Mouse (Mus musculus) forebrain, embryonic 16.5 days (tissue): ENCODE measurements around the gene Ube2r2. TPM values are rescaled to one million over a fixed set of nuclear protein-coding genes. Genes with fewer than 3 reads are reported as not detected.

Experiments
- ATAC-seq: fragments of 200-750 bp; cut with Nextera tagmentation; 2 replicates; pipeline ENCODE4 v1.8.0; 2017; ENCODE audit warnings: mild to moderate bottlenecking, moderate library complexity
- H3K27ac ChIP-seq: fragments of 300-500 bp; sonication (generic); 2 replicates; pipeline ENCODE4 v1.5.1; 2014; ENCODE audit warnings: low read length, control low read depth
- H3K27me3 ChIP-seq: fragments of 300-500 bp; sonication (generic); replicated peaks from 2 replicates; pipeline ENCODE4 v1.6.1; 2014; ENCODE audit warnings: low read length; ENCODE audit not compliant: control insufficient read depth, insufficient read depth
- H3K36me3 ChIP-seq: fragments of 300-500 bp; sonication (generic); 2 replicates; pipeline ENCODE4 v1.6.1; 2014; ENCODE audit not compliant: control insufficient read depth, insufficient read depth
- H3K4me1 ChIP-seq: fragments of 300-500 bp; sonication (generic); replicated peaks from 2 replicates; pipeline ENCODE4 v1.6.1; 2014; ENCODE audit warnings: low read length; ENCODE audit not compliant: control insufficient read depth, insufficient read depth
- H3K4me2 ChIP-seq: fragments of 300-500 bp; sonication (generic); 2 replicates; pipeline ENCODE4 v1.6.1; 2014; ENCODE audit warnings: mild to moderate bottlenecking, low read length, control low read depth
- H3K4me3 ChIP-seq: fragments of 300-500 bp; sonication (generic); replicated peaks from 2 replicates; pipeline ENCODE4 v1.5.1; 2014; ENCODE audit warnings: mild to moderate bottlenecking, low read length, control low read depth
- H3K9ac ChIP-seq: fragments of 300-500 bp; sonication (generic); replicated peaks from 2 replicates; pipeline ENCODE4 v1.6.1; 2014; ENCODE audit warnings: low read depth, low read length, control low read depth
- H3K9me3 ChIP-seq: fragments of 300-500 bp; sonication (generic); 2 replicates; pipeline ENCODE4 v1.6.1; 2016; ENCODE audit warnings: low read length; ENCODE audit not compliant: control insufficient read depth
- WGBS: fragments of 180-500 bp; shearing (Covaris S2); extraction: QIAGEN DNeasy Blood & Tissue Kit; methylation state at CpG from one replicate; pipeline ENCODE4 v1.1.7; 2014; 5-methylcytosine and 5-hydroxymethylcytosine counted together
- polyA plus RNA-seq: library from polyadenylated mRNA; unstranded; fragments of >200 nt; fragmentation: Nextera tagmentation; extraction: Ambion mirVana; gene quantifications from 2 replicates; pipeline ENCODE4 v1.2.1, GENCODE M21; 2015

Gene Ube2r2
- polyA plus RNA-seq, 1 experiment from 2014 or later, result 51.4 TPM

- Histone ChIP-seq H3K36me3 (peaks cover 5% of the 10 kb centered on the region; the same call in 1 of the 2 replicates), H3K4me3 (no peak overlapping the region), H3K27me3 (no peaks in the 10 kb centered on the region), H3K9ac (no peak overlapping the region), H3K4me2 (no peak overlapping the region), H3K27ac (no peak overlapping the region), H3K9me3 (no peaks in the 10 kb centered on the region), H3K4me1 (0 out of 2 replicates have a peak, but pooled peaks cover 2% of the 10 kb centered on the region)
- no peak for ATAC-seq
- 79% methylated on average over 3 of the region's 3 CpGs for WGBS
Measured at GRCm38 (mm10) chr4:41240916-41241315, 105.4 kb downstream of the Ube2r2 start.

Other genes starting within 250 kb of the Ube2r2 start
- not detected in 2 replicates for gene Spink4, start 215.7 kb upstream of the Ube2r2 start, polyA plus RNA-seq
- 180 and 214 TPM in 2 replicates for gene Bag1, start 187.4 kb upstream of the Ube2r2 start, polyA plus RNA-seq
- 167 and 183 TPM in 2 replicates for gene Chmp5, start 187.3 kb upstream of the Ube2r2 start, polyA plus RNA-seq
- gene Nfx1, start 164.8 kb upstream of the Ube2r2 start, polyA plus RNA-seq, result 133 and 141 TPM in 2 replicates
- gene Aqp7, start 87.6 kb upstream of the Ube2r2 start, polyA plus RNA-seq, result 0.11 TPM in 1 of 2 replicates, not detected in the other
- 0.11 and 0.45 TPM in 2 replicates for gene Aqp3, start 37.6 kb upstream of the Ube2r2 start, polyA plus RNA-seq
- 41.7 and 45.6 TPM in 2 replicates for gene Nol6, start 11.3 kb upstream of the Ube2r2 start, polyA plus RNA-seq
- 62.5 and 63.5 TPM in 2 replicates for gene Ubap2, start 139.4 kb downstream of the Ube2r2 start, polyA plus RNA-seq
- 88.9 and 101 TPM in 2 replicates for gene Dcaf12, start 179.1 kb downstream of the Ube2r2 start, polyA plus RNA-seq
- 73.6 and 82.4 TPM in 2 replicates for gene Ubap1, start 213.3 kb downstream of the Ube2r2 start, polyA plus RNA-seq